Mouse (Mus musculus) splenic B cell, adult 2 months (primary cell): ENCODE measurements around the gene Mettl26.

Source experiments
- DNase-seq: peaks from one replicate; pipeline ENCODE4 v3.0.0-alpha.2; 2011; ENCODE audit warnings: low read depth, low spot score
- H3K27me3 ChIP-seq: 2 replicates; pipeline ENCODE4 v1.6.1; 2012; ENCODE audit warnings: mild to moderate bottlenecking, low read length, moderate library complexity, mixed read lengths; ENCODE audit not compliant: control insufficient read depth, poor library complexity, insufficient read depth, severe bottlenecking
- H3K36me3 ChIP-seq: 2 replicates; pipeline ENCODE4 v1.6.1; 2012; ENCODE audit warnings: mild to moderate bottlenecking, low read length, moderate library complexity, mixed read lengths; ENCODE audit not compliant: control insufficient read depth, poor library complexity, insufficient read depth, severe bottlenecking

Gene Mettl26

DNA sequence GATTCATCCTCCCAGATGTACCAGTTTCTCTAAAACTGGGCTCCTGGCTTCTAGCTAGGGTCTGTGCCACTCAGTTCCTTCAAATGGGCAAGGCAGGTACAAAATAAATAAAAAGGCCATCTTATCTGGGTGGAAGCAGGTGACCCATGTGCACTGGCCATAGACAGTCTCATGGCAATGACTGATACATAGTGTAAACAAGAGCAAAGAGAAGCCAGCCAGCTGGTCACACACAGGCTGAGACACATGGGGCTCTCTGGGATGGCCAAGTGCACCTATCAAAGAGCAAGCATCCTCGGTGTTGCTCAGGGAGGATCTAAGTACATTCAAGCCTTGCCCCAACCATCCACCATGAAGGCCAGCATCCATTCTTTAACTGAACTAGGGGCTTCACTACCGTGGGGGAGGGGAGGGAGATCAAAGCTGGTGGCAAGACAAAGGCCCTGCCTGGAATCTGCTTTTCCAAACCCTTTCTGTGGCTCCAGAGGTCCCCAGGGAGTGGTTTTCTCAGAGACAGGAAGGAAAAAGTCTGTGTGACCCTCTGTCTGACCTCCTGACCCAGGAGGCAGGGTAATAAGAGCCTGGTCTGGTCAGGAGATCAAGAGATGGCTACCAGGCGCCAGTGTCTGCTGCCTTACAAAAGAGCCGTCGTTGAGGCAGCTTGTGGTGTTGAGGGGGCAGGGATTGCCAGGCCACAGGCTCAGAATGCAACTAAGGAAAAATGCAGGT lies 6.2 kb downstream of the Mettl26 start:
- DNase-seq, result no peak
- H3K36me3 ChIP-seq, result no peaks in the 10 kb centered on the region; the same call in none of the 2 replicates
- H3K27me3 ChIP-seq, result no peaks in the 10 kb centered on the region

DNA sequence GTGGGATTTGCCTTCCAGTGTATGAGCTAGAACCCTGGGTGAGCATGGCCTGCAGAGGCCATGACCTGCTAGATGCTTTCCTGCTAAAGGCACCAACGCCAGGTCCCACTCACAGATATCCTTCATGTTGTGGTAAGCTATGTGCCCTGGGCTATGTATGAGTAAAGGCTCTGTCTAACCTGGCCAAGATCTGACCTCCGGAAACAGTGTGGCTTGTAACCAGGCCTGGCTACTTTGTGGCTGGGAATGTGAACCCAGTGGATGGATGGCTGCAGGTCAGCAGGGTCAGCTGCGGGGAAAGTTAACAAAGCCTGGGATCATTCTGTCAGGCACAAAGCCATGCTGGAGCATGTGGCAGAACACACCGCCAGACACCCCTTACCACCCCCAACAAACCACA lies 6.8 kb downstream of the Mettl26 start:
- no peaks in the 10 kb centered on the region for H3K27me3 ChIP-seq
- H3K36me3 ChIP-seq, result no peaks in the 10 kb centered on the region; the same call in none of the 2 replicates
- DNase-seq, result no peak

DNA sequence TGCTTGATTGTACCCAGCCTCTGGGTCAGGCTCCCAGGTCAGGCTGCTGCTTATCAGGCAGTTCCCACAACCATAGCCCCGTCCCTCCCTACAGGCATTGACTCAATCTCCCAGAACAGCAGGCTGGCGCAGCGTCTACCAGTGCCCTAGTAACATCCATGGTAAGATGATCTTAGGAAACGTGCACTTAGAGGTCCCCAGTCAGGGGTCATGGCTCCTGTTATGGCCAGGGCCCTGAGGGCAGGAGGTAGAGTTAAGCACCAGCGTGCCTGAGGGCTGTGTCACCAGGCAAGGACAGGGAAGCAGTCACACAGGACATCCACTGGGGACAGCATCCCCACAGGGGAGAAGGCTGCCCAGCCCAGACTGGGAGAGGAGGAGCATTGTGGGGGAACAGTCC lies 7.4 kb downstream of the Mettl26 start:
- no peaks in the 10 kb centered on the region for H3K27me3 ChIP-seq
- H3K36me3 ChIP-seq, result no peaks in the 10 kb centered on the region; the same call in none of the 2 replicates
- DNase-seq, result no peak

DNA sequence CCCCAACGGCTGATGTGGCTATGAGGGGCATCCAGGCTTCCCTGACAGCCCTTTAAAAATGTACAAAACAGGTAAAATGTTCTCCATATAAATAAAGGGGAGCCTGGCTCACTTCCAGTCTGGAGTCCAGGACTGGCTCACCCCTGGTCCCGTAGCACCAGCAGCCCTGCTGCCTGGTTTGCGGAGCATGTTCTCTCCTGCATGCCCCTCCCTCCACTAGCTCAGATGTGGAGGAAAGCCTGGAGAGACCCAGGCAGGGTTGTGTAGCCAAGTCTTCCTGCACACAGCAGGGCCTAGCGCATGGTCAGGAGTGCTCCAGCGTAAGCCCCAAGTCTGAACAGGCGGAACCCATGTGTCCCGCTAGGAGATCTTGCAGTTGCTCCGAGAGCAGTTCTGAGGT lies 8.4 kb downstream of the Mettl26 start:
- no peaks in the 10 kb centered on the region for H3K27me3 ChIP-seq

DNA sequence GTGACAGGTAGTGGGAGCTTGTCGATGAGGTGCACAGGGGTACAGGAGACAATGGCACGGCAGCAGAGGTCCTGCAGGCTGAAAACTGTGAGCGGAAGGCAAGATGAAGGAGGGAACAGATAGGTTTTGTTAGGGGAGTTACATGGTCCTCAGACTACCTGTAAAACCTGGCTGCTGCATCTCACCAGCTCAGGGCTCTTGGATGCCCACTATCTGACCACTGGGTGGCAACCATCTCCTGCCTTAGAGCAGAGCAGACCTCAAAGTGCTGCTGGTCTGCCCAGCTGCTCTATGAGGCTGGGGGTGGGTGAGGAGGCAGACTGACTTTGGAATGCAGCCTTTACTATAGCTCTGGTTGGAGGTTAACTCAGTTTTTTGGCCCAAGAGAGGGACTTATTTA lies 8.9 kb downstream of the Mettl26 start:
- no peaks in the 10 kb centered on the region; the same call in none of the 2 replicates for H3K36me3 ChIP-seq
- no peaks in the 10 kb centered on the region for H3K27me3 ChIP-seq
- no peak for DNase-seq

More for the DNA sequence above, 8.4 kb downstream of the Mettl26 start:
- DNase-seq, result no peak
- no peaks in the 10 kb centered on the region; the same call in none of the 2 replicates for H3K36me3 ChIP-seq

DNA sequence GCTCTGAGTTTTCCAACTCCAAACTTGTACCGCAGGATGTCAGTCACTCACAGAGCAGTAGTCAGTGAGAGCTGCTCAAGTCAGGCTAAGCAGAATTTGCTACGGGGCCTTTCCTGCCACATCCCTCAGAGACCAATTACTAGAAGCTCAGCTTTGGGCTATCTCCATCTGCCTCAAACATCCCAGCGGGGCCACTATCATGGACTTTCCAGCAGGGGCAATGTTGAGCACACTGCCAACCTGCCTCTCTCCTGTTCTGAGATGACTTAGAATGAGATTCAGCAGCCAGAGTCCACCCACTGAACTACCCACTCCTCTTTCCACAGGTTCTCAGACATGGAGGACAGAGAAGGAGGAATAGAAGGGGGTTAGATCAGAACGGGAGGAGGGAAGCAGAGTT lies 10.8 kb downstream of the Mettl26 start:
- H3K36me3 ChIP-seq, result no peaks in the 10 kb centered on the region; the same call in none of the 2 replicates
- no peaks in the 10 kb centered on the region for H3K27me3 ChIP-seq
- peak; percentile 42 for DNase-seq

DNA sequence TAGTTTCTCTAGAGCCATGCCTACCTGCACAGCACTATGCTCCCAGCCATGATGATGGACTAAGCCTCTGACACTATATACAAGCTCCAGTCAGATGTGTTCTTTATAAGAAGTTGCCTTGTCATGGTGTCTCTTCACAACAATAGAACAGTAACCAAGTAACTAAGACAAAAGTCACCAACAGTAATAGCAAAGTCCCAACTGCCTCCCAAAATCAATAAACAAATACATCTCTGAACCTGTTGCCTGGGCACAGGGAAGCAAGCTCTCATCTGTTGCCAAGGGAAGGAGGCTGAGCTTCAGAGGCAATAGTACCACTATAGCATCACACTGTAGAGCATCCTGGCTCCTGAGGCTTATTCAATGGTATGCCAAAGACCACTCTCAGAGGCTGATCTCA lies 11.9 kb downstream of the Mettl26 start:
- no peaks in the 10 kb centered on the region; the same call in none of the 2 replicates for H3K36me3 ChIP-seq
- no peak for DNase-seq
- H3K27me3 ChIP-seq, result no peaks in the 10 kb centered on the region

DNA sequence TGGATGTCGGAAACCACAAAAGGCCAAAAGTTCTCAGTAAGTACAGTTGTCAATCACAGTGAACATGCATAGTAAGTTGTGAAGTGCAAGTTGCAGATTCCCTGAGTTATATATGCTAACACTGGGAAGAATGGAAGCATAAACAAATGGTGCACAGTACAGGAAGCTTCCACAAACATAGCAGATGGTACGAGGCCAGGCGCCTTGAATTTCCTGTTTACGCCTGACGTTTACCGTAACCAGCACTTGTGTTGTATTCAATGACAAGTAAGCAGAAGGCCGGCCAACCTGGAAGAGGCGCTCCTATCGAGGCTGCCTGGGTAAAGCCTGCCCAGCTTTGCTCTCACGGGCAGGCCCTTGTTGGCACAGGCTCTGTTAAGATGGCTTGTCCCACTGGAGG lies 12.6 kb downstream of the Mettl26 start:
- DNase-seq, result no peak
- Histone ChIP-seq H3K27me3 (no peaks in the 10 kb centered on the region), H3K36me3 (no peaks in the 10 kb centered on the region; the same call in none of the 2 replicates)

DNA sequence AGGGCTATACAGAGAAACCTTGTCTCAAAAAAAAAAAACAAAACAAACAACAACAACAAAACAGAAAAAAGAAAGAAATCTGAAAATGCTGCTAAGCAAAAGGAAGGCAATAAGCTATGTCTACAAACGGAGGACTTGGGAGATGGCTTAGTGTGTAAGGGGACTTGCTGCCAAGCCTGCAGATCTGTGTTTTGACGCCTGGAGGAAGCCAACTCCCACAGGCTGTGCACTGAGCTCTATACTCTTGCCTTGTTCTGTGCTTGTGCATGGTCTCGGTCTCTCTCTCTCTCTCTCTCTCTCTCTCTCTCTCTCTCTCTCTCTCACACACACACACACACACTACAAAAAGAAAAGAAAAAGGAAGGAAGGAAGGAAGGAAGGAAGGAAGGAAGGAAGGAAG lies 14.0 kb downstream of the Mettl26 start:
- DNase-seq, result no peak
- H3K27me3 ChIP-seq, result no peaks in the 10 kb centered on the region
- no peaks in the 10 kb centered on the region; the same call in none of the 2 replicates for H3K36me3 ChIP-seq

DNA sequence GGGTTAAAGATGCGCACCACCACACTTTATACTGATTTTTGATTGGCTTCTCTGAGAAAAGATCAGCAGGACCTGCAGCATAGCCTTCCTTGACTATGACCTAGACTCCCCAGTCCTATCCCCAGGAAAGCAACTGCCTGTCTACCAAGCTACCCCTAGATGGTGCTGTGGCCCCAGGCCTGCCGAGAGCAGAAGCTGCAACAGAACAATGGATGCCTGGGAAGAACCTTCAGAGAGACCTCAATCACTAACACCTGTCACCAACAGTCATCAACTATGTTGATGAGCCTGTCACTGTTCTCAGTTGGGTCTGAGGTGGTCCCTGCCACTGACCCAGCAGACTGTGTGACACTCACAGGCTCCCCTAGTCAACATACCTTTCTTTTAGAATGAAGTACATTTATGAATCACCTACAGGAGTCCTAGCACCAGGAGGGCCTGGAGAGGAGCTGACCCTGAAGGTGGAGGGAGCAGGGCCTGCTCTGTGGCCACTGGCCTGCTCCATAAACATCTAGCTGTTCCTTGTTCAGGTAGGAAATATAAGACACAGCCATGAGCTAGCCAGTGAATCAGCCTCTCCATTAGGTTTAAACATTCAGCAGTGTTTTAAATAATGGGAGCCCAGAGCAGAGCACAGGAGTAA lies 19.2 kb downstream of the Mettl26 start:
- peak; percentile 86 for DNase-seq
- Histone ChIP-seq H3K36me3 (no peaks in the 10 kb centered on the region), H3K27me3 (no peaks in the 10 kb centered on the region)

DNA sequence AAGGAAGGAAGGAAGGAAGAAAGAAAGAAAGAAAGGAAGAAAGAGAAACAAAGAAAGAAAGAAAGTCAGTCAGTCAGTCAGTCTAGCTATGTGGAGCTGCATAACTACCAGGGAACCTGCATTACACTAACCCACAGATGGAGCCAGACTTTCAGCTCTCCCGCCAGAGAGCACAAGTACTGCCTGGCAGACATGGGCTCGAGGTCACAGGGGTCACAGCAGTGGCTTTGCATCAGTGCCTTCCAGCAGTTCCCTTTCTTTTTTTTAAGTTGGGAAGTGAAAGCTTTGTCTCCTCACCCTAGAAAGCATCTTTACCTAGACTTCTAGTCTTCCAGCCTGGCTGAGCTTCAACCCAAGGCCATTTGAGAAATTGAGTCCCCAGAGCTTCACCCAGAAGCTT lies 20.5 kb downstream of the Mettl26 start:
- H3K27me3 ChIP-seq, result no peaks in the 10 kb centered on the region
- peak; percentile 28 for DNase-seq
- no peaks in the 10 kb centered on the region; the same call in 1 of the 2 replicates for H3K36me3 ChIP-seq

DNA sequence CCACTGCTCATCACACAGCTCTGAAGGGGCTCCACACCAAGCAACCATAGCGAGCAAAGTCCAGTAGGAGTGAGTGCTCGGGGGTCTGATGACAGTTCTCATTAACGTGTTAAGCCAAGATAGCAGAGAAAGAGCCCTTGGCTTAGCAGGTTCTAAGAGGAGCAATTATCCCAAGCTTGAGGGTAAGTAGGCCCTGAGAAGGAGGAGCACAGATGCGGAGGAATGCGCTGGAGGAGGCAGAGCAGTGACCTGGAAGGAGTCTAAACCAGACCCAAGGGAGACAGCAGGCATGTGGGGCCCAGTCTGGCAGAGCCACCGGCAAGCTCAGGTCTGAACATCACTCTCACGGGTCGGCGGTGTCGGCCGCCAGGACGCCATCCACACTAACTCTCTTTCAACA lies 21.0 kb downstream of the Mettl26 start:
- Histone ChIP-seq H3K27me3 (no peaks in the 10 kb centered on the region), H3K36me3 (no peaks in the 10 kb centered on the region; the same call in 1 of the 2 replicates)
- no peak for DNase-seq

DNA sequence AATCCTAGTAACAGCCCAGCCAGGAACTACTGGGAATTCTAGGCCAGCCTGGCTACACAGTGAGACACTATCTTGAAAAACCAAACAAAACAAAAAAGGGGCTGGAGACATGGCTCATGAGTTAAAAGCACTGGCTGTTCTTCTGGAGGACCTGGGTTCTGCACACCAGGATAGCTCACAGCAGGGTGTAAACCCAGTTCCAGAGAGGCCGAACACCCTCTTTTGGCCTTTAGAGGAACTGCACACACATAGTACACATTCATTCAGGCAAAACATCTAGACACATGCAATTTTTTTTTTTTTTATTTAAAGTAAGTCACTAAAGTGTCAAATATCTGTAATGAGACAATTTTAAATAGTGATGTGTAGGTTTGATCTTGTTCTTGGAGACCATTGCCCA lies 25.3 kb downstream of the Mettl26 start:
- Histone ChIP-seq H3K36me3 (no peaks in the 10 kb centered on the region; the same call in 1 of the 2 replicates), H3K27me3 (no peaks in the 10 kb centered on the region)
- DNase-seq, result no peak

DNA sequence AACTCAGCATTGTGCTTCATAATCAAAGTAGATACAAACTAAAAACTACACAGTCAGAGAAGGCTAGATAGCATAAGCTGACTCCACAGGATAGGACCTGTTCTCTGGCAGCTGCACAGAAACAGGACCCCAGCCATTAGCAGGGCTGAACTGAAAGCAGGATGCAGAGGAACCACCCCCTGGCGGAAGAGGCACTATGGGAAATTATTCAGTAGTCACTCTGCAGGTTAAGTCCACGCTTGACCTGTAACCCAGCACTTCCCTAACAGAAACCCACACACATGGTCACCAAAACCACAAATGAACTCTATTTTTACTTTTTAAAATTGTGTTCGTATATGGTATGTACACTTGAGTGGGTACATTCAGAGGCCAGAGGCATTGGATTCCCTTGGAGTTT lies 28.2 kb downstream of the Mettl26 start:
- Histone ChIP-seq H3K36me3 (no peaks in the 10 kb centered on the region; the same call in 1 of the 2 replicates), H3K27me3 (no peaks in the 10 kb centered on the region)
- peak; percentile 59 for DNase-seq

DNA sequence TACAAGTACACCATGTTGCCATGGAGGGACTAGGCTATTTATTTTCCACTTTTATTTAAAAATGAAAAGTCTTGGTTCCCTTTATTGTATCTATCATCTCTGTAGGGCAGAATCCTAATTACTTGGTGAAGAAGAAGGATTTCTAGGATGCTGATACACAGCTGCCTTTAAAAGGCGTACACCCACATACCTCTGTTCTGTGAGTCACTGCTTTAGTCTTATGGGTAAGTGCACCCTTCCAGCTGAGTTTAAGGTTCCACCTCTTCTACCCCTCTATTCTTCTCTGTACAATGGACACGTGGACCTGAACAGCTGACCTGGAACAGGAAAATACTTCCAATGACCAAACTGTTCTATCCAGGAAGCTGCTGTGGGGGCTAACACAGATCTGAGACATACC lies 32.8 kb downstream of the Mettl26 start:
- no peak for DNase-seq
- no peaks in the 10 kb centered on the region; the same call in 1 of the 2 replicates for H3K36me3 ChIP-seq
- no peaks in the 10 kb centered on the region for H3K27me3 ChIP-seq
